Mouse (Mus musculus) layer of hippocampus, postnatal 10 days (tissue): ENCODE measurements at regions not wholly inside any gene's neighbourhood (a gene's known extent, or its start where the extent isn't known, plus 50 kb on each side); places are given as distances from the start of the nearest gene placed in this dataset.
A peak's percentile ranks its signal among the peaks of the same experiment; 100 is the strongest.

Experiments
- DNase-seq, 2 experiments: peaks; one replicate each; pipeline ENCODE4 v3.0.0; 2021; ENCODE audit warnings: low spot score in 2 of 2

DNA sequence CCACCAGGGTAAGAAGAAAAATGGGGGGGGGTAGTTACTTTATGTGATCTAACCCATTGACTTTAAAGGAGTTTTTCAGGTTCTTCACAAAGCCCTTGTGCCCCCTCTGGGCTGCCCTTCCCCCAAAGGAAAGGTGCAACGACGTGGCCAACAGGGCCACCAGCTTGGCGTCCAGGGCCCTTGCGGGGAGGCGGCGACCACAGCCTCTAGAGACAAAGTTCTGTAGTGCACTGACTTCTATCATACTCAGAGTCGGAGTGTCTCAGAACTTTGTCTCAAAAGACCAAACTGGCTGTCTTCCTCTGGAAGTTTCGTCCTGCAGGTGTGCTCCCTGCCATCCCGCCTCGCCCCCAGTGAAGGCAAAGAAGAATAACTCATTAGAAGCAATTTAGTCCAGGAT lies 162.9 kb upstream of the Nfe2l3 start:
- no peak for DNase-seq

DNA sequence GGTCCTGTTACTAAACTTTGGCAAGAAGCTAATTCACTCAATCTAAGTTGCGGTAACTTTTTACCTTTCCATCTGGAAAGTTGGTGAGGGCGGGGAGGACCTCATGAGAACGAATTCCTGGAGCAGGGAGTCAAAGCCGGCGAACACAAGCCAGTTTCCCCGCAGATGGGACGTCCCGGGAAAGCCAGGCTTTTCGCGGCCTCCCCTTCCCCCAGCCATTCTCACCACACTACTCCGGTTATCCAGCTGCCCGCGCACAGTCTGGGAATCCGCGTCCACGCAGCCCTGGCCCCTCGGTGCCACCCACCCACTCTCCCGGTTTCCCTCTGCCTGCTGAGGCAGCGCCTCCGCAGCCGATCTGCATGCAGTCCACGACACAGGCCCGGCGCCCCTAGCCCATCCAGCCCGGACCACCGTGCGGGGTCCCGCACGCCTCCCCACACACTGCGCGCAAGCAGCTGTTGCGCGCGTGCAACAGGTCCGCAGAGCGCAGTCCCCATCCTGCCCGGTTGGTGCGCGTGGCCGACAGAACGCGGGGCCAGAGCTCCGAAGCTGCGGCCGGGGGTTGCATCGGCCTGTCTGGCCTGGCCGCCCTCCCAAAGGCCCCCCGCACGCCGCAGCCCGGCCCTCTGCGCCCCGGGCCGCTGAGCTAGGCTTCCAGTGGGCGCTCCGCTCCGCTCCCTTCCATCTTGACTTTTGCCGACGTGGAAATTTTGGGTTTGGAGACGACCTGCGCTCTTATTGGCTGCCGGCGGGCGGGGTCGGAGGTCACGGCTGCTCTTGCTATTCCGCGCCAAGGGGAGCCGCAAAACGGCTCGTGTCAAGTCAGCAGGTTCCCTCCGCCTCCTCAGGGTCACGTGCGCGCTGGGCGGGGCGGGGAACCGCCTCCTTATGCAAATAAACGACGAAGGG lies 162.0 kb upstream of the Nfe2l3 start:
- peak; percentile 72 to 81 for DNase-seq

- DNase-seq = no peak
Observed at GRCm38 (mm10) chr6:51271128-51271480, 161.4 kb upstream of the Nfe2l3 start.

GRCm38 (mm10) chr6:51272136-51272736 lies 160.2 kb upstream of the Nfe2l3 start:
- no peak for DNase-seq

DNA sequence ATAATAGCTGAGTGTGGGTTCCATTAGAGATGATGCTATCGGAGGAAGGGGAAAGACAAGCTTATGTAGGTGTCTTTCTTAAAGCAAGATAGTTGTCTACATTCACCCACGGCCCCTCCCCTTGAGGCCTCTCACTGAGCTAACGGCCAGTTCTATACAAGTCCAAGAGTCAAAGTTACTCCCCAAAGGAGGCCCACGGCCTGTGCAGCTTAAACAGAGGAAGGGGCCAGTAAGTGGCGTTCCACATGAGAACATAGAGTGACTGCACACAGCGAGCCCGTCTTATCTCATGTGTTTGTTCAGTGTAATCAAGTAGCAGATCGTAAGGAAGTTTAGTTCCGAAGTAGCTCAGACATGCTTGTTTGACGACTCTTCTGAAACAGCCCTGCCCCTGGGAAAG lies 153.0 kb upstream of the Nfe2l3 start:
- no peak for DNase-seq

DNA sequence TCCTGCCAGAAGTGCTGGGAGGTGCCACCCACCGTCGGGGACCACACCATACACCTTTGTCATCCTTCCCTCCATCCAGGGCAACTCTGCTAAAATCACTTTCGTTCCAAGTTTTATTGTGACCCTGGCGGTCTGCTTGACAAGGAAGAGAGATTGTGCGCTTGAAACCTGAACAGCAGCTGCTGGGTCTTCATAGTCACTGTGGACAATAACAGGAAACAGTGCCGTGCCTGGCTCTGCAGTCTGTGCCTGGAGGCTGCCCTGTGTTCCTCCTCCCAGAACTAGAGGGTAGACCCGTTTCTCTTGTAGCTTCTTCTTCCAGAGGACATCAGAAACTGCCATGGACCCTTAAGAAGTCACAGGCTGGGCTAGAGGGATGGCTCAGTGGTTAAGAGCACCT lies 152.2 kb upstream of the Nfe2l3 start:
- DNase-seq = no peak

DNA sequence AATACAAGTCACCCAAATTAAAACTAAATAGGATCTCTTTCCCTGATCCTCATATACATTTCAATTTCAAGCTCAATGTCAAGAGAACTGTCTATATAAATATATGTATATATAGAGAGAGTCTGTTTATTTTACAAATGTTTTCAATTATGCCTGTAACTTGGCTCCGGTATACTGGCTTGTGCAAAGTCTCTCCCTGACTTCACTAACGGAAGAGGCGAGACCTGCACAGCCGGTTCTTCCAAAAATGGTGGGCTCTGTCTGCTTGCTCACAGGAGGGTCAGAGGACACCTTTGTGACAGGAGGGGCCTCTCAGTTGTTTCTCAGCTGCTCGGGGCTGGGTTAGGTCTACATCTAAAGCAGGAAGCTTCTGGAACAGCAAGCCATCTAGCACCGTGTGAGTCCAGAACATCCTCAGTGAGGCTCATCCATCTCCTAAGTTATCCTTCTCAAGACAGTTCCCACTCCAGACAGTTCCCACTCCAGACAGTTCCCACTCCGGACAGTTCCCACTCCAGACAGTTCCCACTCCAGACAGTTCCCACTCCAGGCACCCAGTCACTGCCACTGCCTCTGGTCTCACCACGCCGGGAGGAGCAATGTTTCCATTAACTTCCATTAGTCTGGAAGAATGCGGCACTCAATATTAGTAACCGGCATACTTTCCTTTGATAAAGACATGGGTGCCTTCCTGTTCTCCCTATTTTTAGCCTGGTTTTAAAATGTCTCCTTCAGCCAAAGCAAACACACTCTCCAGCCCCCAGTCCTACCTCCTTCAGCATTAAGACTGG lies 148.4 kb upstream of the Nfe2l3 start:
- no peak for DNase-seq

DNA sequence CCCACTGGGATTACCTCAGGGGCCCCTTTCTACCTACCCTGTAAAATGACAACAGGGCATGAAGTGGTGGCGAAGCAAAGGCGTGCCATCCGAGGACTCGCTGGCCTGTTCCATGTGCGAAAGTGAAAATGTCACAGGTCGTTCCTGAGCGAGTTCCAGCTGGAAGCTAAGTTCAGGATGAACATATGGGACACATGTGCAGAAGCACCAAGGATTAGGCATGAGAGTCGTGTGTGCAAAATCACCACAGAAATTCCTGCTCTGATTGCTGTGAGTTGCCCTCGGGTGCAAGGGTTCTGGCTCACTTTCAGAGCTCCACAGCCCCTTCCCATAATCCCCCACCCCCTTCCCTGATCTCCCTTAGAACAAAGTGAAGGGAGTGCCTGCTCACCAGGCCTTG lies 147.6 kb upstream of the Nfe2l3 start:
- DNase-seq = no peak

DNA sequence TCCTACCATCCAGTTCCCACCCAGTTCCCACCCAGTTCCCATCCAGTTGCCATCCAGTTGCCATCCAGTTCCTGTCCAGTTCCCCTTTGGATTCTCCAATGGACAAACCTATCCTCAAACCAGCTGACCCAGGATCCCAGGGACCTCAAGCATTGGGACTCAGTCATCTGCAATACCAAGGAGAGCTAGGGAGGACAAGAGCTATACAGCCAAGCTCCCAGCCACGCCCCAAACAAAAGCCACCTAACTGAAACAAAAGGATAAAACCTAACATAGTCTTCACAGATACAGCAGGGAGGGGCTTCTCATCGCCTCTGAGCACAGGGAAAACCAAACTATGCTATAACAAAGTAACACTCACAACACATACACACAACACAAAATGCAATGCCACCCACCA lies 145.6 kb upstream of the Nfe2l3 start:
- no peak for DNase-seq

DNA sequence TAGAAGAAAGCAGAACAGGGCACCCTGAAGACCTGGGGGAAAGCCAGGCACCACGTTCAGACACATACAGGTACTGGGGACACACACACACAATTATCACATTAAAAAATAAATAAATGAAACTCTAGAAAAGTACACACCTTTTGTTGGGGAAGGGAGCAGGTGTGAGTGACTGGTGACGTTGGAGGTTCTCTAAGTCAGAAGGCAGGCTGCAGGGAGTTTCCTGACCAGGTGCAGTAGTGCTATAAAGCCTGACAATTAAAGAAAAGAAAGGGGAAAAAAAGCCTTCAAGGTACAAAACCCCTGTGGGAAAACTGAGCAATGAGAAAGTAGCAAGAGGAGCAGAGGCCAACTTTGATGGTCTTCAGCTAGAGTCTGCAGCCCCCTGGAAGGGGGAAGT lies 145.1 kb upstream of the Nfe2l3 start:
- DNase-seq = no peak

DNA sequence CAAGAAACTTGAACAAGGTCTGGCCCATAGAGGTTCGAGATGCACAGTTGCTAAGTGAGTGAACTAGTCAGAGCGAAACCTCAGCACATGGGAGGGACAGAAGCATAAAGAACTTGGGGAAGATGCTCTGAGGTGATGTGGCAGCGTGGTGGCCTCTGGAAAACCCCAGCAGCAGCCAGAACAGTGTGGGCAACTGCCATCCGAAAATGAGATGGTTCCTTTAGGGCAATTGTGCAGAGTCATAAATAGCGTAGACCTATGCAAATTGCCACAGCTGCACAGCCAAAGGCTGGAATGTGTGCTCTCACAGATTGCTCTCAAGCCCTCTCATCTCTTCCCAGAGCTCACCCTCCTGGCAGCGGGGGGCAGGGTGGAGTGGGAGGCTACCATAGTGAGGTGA lies 144.7 kb upstream of the Nfe2l3 start:
- no peak for DNase-seq

DNA sequence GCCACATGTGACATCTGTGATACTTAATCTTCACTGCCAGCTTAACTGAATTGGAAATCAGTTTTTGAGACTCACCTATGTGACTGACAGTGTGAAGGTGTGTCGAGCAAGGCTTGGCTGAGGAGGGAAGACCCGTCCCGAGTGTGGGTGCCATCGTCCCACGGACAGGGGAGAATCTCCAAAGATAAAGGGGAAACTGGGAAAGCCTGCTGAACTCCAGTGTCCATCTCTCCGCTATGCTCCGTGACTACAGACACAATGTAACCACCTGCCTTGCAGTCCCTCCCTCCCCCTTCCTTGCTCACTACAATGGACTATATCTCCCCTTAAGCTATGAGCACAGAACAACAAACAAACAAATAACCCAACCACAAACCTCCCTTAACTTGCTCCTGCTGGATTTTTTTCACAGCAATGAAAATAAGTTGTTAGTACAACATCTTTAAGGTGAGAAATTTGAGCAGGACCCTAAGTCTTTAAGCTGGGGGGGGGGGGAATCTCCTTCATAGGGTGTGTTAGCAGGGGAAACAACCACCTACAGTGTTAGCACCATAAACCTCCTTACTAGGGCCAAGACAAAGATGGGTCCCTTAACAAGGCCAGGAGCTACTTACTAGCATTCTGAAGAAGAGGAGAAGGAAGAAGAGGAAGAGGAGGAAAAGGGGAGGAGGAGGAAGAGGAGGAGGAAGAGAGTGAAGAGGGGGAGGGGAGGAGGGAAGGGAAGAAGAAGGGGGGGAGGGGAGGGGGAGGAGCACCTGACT lies 144.0 kb upstream of the Nfe2l3 start:
- no peak for DNase-seq

DNA sequence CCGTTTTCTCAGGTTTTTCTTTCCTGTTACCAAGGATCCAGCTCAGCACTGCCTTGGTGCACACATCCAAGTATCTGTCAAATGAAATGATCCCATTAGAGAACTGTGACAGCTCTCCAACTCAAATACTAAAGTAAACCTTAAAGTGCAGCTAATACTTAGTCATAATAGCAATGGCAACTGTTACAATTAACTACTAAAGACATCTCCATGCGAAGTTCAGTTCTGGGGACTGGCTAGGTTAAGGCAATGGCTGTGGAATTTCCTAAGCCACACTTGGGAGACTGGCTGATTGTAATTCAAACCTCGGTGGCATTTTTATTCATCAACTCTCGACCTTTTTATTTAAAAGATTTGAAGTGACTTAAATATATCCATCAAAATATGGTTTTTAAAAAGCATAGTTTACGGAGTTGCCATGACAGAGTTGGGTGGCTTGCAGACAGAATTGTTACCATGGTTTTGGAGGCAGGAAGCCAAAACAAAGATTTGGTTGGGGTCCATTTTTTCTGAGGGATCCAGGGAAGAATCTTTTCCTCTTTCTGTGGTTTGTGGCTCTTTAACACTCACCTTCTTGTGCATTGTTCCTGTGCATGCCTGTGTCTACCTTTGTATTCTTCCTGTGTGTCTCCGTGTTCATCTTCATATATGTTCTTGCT lies 143.3 kb upstream of the Nfe2l3 start:
- DNase-seq = peak in 1 of 2 experiments; percentile 41

DNA sequence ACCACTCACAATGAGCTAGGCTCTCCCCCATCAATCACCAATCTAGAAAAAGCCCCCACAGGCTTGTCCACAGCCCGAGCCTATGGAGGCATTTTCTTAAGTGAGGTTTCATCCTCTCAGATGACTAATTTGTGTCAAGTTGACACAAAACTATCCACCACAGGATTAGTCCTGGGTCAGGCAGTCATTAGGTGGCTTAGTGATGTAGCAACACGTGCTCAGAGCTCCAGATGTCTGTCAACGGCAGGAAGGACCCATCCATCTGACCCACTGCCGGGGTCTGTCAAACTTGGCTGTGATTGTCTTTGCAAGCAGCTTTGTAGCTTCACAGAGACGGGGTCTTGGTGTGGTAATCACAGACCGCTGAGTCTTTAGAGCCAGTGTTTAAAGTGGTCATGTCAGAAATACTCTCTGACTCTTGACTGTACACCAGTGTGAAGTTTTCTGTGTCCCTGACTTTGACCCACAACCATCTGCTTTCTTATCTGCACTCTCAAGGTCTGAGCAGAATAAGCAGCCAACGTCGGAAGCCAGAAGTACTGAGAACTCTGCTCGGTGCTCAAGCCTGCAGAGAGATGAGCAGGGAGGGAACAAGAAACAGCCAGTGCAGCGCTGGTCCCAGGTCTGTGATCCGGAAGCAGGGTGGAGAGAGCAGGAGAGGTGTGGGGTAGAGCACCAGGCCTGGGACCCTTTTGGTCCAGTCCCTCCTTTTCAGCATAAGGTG lies 131.6 kb upstream of the Nfe2l3 start:
- no peak for DNase-seq

- DNase-seq = no peak
Observed at GRCm38 (mm10) chr6:51301831-51302230, 130.6 kb upstream of the Nfe2l3 start.

- no peak for DNase-seq
Observed at GRCm38 (mm10) chr6:51302240-51302639, 130.2 kb upstream of the Nfe2l3 start.

GRCm38 (mm10) chr6:51318341-51318740 lies 114.1 kb upstream of the Nfe2l3 start:
- no peak for DNase-seq

DNA sequence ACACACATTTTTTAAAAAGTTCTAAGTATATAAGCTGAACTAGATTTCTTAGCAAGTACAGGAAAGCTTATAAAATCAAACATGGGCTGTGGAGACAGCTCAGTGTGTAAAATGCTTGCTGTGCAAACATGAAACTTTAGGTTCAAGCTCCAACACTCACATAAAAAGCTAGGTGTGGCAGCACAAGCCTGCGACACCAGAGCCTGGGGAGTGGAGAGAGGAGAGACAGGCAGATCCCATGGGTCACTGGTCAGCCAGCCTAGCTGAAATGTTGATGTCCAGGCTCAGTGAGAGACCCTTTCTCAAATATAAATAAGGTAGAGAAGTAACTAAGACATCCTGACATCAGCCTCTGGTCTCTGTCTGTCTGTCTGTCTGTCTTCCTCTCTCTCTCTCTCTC lies 112.5 kb upstream of the Nfe2l3 start:
- DNase-seq = no peak

DNA sequence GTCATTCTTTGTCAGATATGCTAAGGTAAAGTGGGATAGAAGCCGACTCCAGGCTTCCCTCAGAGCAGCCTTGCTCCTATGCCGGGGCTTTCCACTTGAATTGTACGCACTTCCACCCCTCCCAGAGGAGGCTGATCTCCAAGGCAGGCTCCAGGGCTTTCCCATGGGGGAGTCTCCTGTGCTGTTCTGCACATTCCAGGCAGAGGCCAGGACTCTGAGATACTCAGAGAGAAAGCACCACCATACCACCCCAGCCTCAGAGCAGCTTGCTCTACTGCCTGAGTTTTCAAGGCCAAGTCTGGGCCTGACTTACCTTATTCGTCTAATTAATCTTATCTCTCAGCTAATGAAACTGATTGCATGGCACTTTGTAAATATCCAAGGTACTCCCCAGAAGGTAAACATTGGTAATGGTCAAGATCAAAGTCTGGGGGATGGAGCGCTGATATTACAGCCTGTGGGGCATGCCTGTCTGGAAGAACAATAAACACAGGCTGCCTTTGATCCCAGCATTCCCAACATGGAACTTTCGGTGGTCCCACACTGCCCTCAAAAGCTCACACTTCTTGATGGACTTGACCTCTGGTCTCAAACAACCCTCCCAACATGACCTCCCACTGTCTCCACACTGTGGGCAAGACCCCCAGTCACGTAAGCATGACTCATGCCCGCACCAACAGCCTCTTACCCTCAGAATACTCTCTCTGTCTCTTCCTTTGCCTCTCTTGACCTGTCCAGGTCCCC lies 111.6 kb upstream of the Nfe2l3 start:
- no peak for DNase-seq
